Mouse (Mus musculus) ovary, adult 18-20 months (tissue): Measurements from ENCODE around the gene Furin.

Experiments used
- DNase-seq: peaks from one replicate; pipeline ENCODE4 v3.0.0; 2022; ENCODE audit warnings: low spot score, mixed read lengths

The Furin gene

GRCm38 (mm10) chr7:80427730-80428129 lies 22.5 kb upstream of the Furin start:
- DNase-seq: no peak

- DNase-seq: no peak
Measured at GRCm38 (mm10) chr7:80426363-80426762, 21.1 kb upstream of the Furin start.

GRCm38 (mm10) chr7:80424722-80425121 lies 19.5 kb upstream of the Furin start:
- DNase-seq: no peak

GRCm38 (mm10) chr7:80422759-80423480 lies 17.7 kb upstream of the Furin start:
- no peak for DNase-seq

DNA sequence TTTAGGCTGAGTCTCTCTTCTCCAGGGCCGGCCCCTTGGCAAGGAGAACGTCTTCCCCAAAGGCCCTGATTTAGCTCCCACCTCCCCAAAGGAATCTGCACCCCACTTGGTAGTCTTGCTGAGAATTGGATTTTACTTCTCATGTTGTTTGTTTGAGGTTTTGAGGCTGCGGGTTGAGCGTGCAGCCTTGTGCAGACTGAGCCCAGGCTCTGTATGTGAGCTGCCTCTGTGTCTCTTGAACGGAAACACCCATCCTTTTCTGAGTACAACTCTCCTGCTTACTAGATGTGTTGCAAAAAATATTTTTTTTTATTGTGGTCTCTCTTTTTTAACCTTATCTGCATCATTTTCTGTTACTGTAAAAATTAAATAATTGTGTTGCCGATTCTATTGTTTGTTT lies 16.3 kb upstream of the Furin start:
- no peak for DNase-seq

DNA sequence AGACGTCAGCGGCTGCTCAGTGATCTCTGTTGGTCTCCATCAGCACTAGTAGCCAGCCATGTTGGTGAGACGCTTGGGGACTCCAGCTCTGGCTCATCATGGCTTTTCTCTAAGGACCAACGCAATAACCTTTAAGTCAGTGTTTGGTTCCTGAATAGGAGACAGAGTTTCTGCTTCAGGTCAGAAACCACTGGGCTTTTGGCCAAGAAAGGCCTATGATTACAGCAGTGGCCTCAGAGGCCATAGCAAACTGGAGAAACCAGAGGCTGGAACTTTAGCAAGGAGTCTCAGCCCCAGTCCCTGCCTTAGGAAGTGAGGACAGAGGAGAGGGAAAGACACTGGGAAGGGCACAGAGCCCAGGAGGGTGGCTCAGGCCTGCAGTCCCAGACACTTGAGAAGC lies 15.3 kb upstream of the Furin start:
- DNase-seq: no peak

DNA sequence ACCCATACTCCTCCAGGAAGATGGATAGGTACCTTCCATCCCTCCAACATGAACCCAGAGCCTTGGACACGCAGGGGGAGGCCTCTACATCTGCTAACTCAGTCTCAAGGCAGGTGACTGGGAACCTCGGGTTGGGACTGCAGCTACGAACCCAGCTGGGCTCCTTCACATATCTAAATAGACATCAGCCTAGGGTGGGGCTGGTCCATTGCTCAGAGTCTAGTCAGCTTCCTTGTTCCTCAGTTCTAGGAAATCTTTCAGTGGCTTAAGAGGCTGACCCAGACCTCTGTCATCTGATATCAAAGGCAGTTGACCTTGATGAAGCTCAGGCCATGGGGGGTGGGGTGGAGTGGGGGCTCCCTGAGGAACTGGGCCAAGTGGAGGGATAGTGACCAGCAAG lies 14.0 kb upstream of the Furin start:
- DNase-seq: no peak

DNA sequence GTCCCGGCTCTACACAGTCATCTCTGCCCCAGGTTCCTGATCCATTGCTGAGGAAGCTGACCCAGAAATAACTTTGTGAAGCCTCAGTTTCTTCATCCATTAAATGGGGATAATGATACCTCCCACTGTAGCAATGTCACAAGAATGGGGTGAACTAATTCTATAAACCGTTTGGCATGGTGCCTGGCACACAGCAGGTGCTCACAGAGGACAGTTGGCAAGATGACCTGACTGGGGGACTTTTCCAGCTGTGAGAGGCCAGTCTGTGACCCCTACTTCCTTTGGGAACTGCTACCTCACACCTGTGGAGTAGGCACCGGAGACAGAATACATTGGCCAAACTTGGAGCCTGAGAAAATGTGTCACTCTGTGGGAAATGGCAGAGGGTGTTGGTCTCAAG lies 12.8 kb upstream of the Furin start:
- no peak for DNase-seq

- DNase-seq: no peak
Measured at GRCm38 (mm10) chr7:80417601-80418000, 12.4 kb upstream of the Furin start.

DNA sequence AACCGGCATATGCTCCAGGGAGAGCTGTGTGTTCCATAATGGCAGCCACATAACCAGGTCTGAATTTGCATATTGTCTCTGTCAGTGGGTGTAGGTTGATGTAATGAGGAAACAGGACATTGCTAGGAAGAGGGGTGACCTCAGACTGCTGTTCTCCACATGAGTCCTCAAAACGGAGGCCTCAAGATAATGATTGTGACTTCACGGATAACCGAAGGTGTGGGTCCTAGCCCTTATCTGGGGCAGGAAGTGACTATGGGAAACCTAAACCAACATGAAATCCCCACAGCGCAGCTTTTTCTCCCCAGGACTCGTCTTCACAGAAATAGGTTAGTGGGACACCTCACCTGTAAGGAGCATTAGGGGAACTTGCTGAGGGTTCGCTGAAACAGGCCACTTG lies 11.7 kb upstream of the Furin start:
- no peak for DNase-seq

- no peak for DNase-seq
Measured at GRCm38 (mm10) chr7:80414303-80414855, 9.1 kb upstream of the Furin start.

DNA sequence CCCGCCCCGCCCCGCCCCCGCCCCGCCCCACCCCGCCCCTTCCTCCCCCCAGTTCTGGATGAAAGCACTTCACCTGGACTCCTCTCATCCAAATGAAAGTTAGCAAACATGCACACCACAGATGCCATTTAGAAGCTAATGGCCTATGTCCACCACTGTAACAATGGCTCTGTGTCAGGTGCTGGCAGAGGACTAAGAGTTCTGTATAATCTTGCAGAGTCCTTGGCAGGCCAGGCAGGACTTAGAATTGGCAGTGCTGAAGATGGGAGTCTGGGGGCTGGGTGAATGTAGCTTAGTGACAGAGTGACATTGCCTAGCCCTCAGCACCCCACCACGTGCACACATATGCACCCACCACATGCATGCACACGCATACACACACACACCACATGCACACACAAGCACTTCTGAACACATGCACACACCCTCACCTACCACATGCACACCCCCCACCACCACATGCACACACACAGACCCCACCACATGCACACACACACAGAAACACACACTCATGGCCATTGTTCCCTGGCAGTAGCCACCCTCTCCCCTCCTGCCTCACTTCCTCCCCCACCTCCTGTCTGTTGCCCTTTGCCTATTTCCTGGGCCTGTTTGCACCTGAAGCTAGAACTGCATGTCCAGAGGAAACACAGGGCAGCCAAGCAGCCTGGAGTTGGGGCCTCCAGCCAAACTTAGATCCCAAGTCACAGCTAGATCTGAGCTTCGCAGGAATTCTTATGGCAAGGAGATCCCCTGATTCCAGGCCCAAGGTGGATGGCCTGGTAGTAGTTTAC lies 8.5 kb upstream of the Furin start:
- no peak for DNase-seq

- no peak for DNase-seq
Measured at GRCm38 (mm10) chr7:80412781-80413180, 7.5 kb upstream of the Furin start.

DNA sequence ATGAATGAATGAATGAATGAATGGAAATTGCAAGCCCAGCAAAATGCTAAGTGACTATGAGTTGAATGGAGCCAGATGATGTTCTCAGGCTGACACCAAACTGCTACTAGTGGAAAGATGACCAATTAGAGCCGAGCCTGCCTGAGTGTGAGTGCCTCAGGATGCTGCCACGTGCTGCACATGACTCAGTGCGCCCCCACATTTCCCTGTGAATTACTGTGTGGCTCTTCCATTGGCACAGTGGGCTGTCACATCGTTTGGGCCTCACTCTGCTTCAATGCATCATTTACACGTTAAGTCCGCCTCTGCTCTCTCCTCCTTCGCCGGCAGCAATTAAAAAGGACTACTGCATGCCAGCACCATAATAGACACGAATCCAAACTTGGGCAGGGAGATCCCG lies 7.0 kb upstream of the Furin start:
- DNase-seq: no peak

DNA sequence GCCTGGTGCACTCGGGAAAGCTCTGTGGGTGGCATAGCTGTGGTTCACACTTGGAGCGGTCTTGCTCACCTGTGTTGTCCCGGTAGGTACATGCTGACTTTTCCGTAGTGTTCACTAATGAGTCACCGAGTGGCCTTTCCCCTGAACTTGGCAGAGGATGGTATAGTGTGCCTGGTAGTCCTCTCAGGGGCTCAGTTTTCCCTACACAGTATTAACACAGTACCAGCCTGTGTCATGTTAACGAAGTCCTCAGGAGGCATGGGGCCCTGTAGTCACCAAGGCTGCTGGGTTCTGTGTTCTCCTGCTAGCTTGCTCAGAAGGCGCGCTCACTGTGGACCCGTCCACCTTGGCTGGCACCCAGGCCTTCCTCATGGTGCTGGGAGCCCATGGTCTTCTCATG lies 5.1 kb upstream of the Furin start:
- DNase-seq: no peak

DNA sequence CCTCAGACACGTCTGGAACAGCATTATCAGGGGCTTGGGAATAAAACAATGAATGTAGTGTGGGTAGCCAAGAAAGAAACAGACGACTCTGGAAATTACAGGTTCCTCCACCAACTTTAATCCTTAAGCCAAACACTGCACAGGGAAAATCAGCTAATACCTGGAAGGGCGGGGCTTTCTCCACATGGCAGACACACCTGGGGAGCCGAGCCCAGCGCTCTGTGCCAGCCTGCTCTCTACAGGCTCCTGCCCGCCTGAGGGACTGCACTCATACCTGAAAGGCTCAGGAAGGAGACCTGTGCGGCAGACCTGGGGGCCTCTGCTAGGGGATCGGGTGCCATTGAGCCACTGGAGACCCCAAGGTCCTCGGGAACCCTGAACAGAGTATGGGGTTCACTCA lies 2.5 kb upstream of the Furin start:
- DNase-seq: no peak

DNA sequence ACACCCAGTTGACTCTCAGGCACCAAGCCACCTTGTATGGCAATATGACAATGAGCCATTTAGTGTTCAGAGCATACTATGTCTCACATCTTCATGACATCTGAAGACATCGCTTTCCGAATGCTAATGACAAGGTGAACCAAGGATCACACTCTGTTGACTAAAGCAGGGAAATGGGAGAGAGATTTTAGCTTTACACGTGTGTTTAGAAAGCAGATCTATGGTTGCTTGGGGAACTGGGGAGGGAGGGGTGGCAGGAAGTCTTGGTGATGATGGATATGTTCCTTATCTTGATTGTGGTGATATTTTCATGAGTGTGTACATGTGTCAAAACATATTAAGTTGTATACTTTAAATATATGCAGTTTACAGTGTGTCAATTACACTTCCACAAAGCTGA lies 950 bp upstream of the Furin start:
- no peak for DNase-seq

DNA sequence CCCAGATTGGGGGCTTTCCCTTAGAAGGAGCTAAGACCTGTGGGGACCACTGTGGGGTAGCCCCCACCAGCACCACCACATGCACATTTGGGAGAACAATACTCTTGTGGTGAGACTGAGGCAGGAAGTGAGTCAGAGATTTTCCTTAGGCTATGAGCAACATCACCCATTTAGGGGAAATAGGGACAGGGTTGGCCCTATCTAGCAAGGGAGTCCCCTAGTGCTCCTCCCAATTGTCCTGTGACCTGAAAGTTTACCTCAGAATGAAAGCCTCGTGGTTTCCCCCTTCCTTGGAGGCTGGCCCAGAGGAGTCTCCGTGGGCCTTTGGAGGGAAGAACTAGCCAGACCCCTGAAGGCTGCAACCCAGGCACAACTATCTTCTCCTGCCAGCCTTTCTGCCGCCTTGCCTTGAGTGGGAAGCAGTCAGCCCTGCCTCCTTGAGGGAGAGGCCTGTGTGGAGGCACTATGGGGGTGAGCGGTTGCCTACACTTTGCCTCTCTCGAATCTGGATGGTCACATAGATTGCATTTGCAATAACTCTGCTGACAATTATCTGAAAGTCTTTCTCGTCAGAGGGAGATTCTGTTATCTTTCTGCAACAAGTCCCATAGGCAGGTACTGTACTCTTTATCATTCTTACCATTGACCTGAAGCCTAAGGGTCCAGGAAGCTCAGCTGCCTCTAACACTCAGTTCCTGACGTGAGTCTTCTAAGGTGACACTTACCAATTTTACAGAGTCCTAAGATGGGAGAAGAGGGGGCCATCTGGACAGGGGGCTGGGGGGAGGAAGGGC lies 938 bp downstream of the Furin start:
- DNase-seq: no peak

DNA sequence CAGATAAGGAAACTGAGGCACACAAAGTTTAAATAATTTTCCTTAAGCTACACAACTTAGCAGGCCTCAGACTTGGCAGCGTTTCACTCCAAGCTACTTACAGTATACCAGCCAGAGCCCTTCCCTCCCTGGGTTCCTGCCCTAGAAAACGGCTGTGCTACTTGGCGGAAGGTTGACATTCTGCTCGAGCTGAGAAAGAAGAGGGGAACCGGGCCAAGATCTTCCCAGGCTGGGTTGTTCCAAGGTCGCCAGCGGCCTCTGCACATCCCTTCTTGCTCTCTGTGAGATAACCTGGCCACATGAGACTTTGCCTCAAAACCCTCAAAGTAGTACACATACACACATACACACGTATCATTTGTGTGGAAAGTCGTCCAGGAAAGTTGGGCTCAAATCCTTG lies 1.7 kb downstream of the Furin start:
- peak; percentile 83 for DNase-seq

GRCm38 (mm10) chr7:80402651-80403321 lies 2.5 kb downstream of the Furin start:
- DNase-seq: peak; percentile 60

GRCm38 (mm10) chr7:80401860-80402641 lies 3.2 kb downstream of the Furin start:
- no peak for DNase-seq
